Mouse (Mus musculus): ENCODE results near the gene Inafm1. TPM values are rescaled to one million over a fixed set of nuclear protein-coding genes. Genes with fewer than 3 reads are reported as not detected.
A peak's percentile ranks its signal among the peaks of the same experiment; 100 is the strongest.
"Not testable (repeated sequence)": the region's sequence is repeated elsewhere in the genome, so short reads cannot be mapped to it uniquely, and the experiment has no call there.

Gene Inafm1
- polyA plus RNA-seq, 1 experiment from 2014 or later = 20.1 TPM

- DNase-seq (ENCODE audit: low spot score) (no peak), ATAC-seq (no peak)
- WGBS = 80% methylated on average over 1 of the region's 1 CpGs
- Histone ChIP-seq H3K36me3 (ENCODE audit: insufficient read depth, low read length) (peaks cover 12% of the 10 kb centered on the region; the same call in 1 of the 2 replicates), H3K4me1 (ENCODE audit: insufficient read depth, low read depth, low read length) (peaks cover 15% of the 10 kb centered on the region; the same call in 1 of the 2 replicates), H3K27me3 (replicated peaks; ENCODE audit: insufficient read depth, low read length) (no peaks in the 10 kb centered on the region), H3K4me3 (ENCODE audit: low read depth, low read length) (no peak overlapping the region), H3K4me2 (replicated peaks; ENCODE audit: low read depth, low read length) (no peak overlapping the region), H3K9me3 (ENCODE audit: low read length) (no peaks in the 10 kb centered on the region), H3K9ac (replicated peaks; ENCODE audit: low read depth) (no peak overlapping the region), H3K27ac (ENCODE audit: low read length) (no peak overlapping the region)
- TF ChIP-seq EP300 (IDR thresholded peaks at IDR 0.05) = no peak
- TF ChIP-seq CTCF (IDR thresholded peaks at IDR 0.05) = no peak
Observed at GRCm38 (mm10) chr7:16271139-16271538, 2.3 kb downstream of the Inafm1 start.

DNA sequence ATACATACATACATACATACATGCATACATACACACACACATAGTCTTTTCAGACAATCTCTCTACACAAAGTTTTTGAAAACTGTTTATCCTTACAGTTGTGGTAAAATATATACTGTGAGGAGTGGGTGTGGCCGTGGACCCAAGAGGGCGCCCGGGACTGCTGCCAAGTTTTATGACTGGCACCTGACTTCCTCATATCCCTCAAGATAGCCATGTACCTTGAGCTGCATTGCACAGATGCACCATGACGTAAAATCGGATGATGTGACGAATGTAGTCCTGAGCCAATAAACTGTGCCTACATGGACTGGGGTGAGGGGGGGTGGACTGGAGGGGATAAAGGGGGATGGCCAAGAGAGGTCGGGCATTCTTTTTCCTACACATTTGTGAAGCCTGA lies 6.8 kb downstream of the Inafm1 start:
- WGBS = 68% methylated on average over 7 of the region's 7 CpGs

GRCm38 (mm10) chr7:16265856-16266255 lies 7.6 kb downstream of the Inafm1 start:
- Histone ChIP-seq H3K4me3 (ENCODE audit: low read depth, low read length) (no peak overlapping the region), H3K9me3 (ENCODE audit: low read length) (no peaks in the 10 kb centered on the region), H3K4me1 (ENCODE audit: insufficient read depth, low read depth, low read length) (no peaks in the 10 kb centered on the region), H3K4me2 (replicated peaks; ENCODE audit: low read depth, low read length) (no peak overlapping the region), H3K36me3 (ENCODE audit: insufficient read depth, low read length) (no peaks in the 10 kb centered on the region), H3K27ac (ENCODE audit: low read length) (no peak overlapping the region), H3K27me3 (replicated peaks; ENCODE audit: insufficient read depth, low read length) (no peaks in the 10 kb centered on the region), H3K9ac (replicated peaks; ENCODE audit: low read depth) (no peak overlapping the region)
- ATAC-seq = no peak
- 87% methylated on average over 11 of the region's 11 CpGs for WGBS
- TF ChIP-seq EP300 (IDR thresholded peaks at IDR 0.05) = no peak
- TF ChIP-seq CTCF (IDR thresholded peaks at IDR 0.05) = no peak
- no peak for DNase-seq (ENCODE audit: low spot score)

More for the DNA sequence above, 6.8 kb downstream of the Inafm1 start:
- H3K9ac ChIP-seq (replicated peaks; ENCODE audit: low read depth); H3K9me3 ChIP-seq (ENCODE audit: low read length); H3K36me3 ChIP-seq (ENCODE audit: insufficient read depth, low read length); H3K4me3 ChIP-seq (ENCODE audit: low read depth, low read length); DNase-seq (ENCODE audit: low spot score); H3K27ac ChIP-seq (ENCODE audit: low read length); ATAC-seq; H3K4me2 ChIP-seq (replicated peaks; ENCODE audit: low read depth, low read length); H3K27me3 ChIP-seq (replicated peaks; ENCODE audit: insufficient read depth, low read length); H3K4me1 ChIP-seq (ENCODE audit: insufficient read depth, low read depth, low read length): not testable (repeated sequence)

GRCm38 (mm10) chr7:16263843-16264242 lies 9.6 kb downstream of the Inafm1 start:
- no peak for TF ChIP-seq CTCF (IDR thresholded peaks at IDR 0.05)
- no peak for TF ChIP-seq EP300 (IDR thresholded peaks at IDR 0.05)
- 74% methylated on average over 5 of the region's 5 CpGs for WGBS
- no peak for ATAC-seq

DNA sequence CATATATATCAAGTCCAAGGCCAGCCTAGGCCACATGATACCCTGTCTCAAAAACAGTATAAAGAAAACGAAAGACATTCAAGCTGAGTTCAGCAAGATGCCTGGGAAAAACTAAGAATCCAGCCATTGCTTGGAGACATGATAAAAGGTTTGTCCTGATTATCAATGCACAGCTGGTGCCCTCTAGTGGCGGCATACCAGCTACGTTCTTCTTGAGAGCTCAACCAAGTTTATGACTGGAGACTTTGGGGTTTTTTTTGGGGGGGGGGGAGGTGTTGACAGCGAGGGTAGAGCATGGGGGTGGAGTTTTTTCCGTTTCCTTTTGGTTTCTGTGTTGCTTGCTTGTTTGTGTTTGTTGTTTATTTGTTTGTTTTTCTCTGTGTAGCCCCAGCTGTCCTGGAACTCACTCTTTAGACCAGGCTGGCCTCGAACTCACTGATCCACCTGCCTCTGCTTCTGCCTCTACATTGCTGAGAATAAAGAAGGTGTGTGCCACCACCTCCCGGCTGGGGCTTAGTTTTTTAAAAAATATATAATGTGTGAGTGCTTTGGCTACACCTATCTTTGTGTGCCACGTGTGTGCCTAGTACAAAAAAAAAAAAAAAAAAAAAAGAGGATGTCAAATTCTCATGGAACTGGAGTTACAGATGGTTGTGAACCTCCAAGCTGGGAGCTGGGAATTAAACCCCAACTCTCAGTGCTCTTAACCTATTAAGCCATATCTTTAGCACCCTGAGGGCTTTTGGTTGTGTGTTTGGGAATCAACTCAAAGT lies 10.2 kb downstream of the Inafm1 start:
- Histone ChIP-seq H3K4me3 (ENCODE audit: low read depth, low read length) (no peak overlapping the region), H3K9me3 (ENCODE audit: low read length) (no peaks in the 10 kb centered on the region), H3K27ac (ENCODE audit: low read length) (no peak overlapping the region), H3K4me1 (ENCODE audit: insufficient read depth, low read depth, low read length) (no peaks in the 10 kb centered on the region), H3K27me3 (replicated peaks; ENCODE audit: insufficient read depth, low read length) (no peaks in the 10 kb centered on the region), H3K4me2 (replicated peaks; ENCODE audit: low read depth, low read length) (no peak overlapping the region), H3K9ac (replicated peaks; ENCODE audit: low read depth) (no peak overlapping the region), H3K36me3 (ENCODE audit: insufficient read depth, low read length) (no peaks in the 10 kb centered on the region)
- 26% methylated on average over 8 of the region's 8 CpGs for WGBS
- no peak for ATAC-seq
- DNase-seq (ENCODE audit: low spot score) = peak; percentile 83
- TF ChIP-seq EP300 (IDR thresholded peaks at IDR 0.05) = no peak
- peak; percentile 85 for TF ChIP-seq CTCF (IDR thresholded peaks at IDR 0.05)

More at GRCm38 (mm10) chr7:16263843-16264242, 9.6 kb downstream of the Inafm1 start:
- no peak overlapping the region for H3K4me2 ChIP-seq (replicated peaks; ENCODE audit: low read depth, low read length)
- H3K4me1 ChIP-seq (ENCODE audit: insufficient read depth, low read depth, low read length) = no peaks in the 10 kb centered on the region
- H3K27ac ChIP-seq (ENCODE audit: low read length) = no peak overlapping the region
- no peak overlapping the region for H3K4me3 ChIP-seq (ENCODE audit: low read depth, low read length)
- no peak overlapping the region for H3K9ac ChIP-seq (replicated peaks; ENCODE audit: low read depth)
- no peaks in the 10 kb centered on the region for H3K27me3 ChIP-seq (replicated peaks; ENCODE audit: insufficient read depth, low read length)
- H3K9me3 ChIP-seq (ENCODE audit: low read length) = no peaks in the 10 kb centered on the region
- H3K36me3 ChIP-seq (ENCODE audit: insufficient read depth, low read length) = no peaks in the 10 kb centered on the region
- DNase-seq (ENCODE audit: low spot score) = no peak

- no peak for TF ChIP-seq CTCF (IDR thresholded peaks at IDR 0.05)
- TF ChIP-seq EP300 (IDR thresholded peaks at IDR 0.05) = no peak
- no peak overlapping the region for H3K4me3 ChIP-seq (ENCODE audit: low read depth, low read length)
- no peak overlapping the region for H3K9ac ChIP-seq (replicated peaks; ENCODE audit: low read depth)
- H3K9me3 ChIP-seq (ENCODE audit: low read length) = no peaks in the 10 kb centered on the region
- WGBS = 59% methylated on average over 1 of the region's 1 CpGs
- H3K4me2 ChIP-seq (replicated peaks; ENCODE audit: low read depth, low read length) = no peak overlapping the region
- H3K27me3 ChIP-seq (replicated peaks; ENCODE audit: insufficient read depth, low read length) = no peaks in the 10 kb centered on the region
- no peak for DNase-seq (ENCODE audit: low spot score)
- ATAC-seq = no peak
- H3K27ac ChIP-seq (ENCODE audit: low read length) = no peak overlapping the region
- no peaks in the 10 kb centered on the region for H3K36me3 ChIP-seq (ENCODE audit: insufficient read depth, low read length)
- H3K4me1 ChIP-seq (ENCODE audit: insufficient read depth, low read depth, low read length) = no peaks in the 10 kb centered on the region
Observed at GRCm38 (mm10) chr7:16261097-16261496, 12.3 kb downstream of the Inafm1 start.
